Comparison of ENCODE assay signal across 16 mouse cellular contexts in the genomic region with DNA sequence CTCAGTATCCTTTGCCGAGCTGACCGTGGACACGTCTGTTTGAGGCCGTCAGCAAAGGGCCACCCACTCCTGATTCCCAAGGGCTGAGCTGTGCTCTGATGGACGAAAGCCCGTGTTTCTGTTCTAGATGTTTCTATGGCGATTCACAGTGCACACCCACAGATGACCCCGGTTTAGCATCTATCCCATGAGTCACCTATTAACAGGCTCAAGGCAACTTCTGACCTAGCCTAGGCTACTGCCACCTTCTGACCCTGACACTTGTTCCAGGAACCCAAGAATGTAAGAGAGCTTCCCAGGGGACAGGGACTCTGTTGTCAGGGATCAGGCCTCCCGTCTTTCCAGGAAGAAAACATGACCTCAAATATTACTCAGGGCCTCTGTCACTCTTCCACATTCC. TPM values are rescaled to one million over a fixed set of nuclear protein-coding genes. Genes with fewer than 3 reads are reported as not detected.
DNase-seq lines count a peak whose midpoint lies in the region; ATAC-seq and TF ChIP-seq lines count a peak whose summit lies in the region.
"Had no signal": no experiment of that assay in that cellular context is flagged by ENCODE, and none has a peak within 500 bp of the region (broad histone marks: within the 10 kb centered on the region; RNA-seq: fewer than 3 reads in every experiment).

No protein-coding gene starts in this region.

- no peak overlapping the region for H3K9ac ChIP-seq in kidney, embryonic 15.5 days
- H3K9ac ChIP-seq in midbrain, embryonic 16.5 days (ENCODE audit: low read depth, low read length): no peak overlapping the region
- H3K9ac ChIP-seq: embryonic facial prominence, embryonic 15.5 days; forebrain, embryonic 13.5 days; limb, embryonic 15.5 days; lung, embryonic 15.5 days had no signal

- H3K4me2 ChIP-seq in kidney, embryonic 15.5 days: no peak overlapping the region
- no peak overlapping the region for H3K4me2 ChIP-seq in midbrain, embryonic 16.5 days (ENCODE audit: low read length)
- H3K4me2 ChIP-seq: embryonic facial prominence, embryonic 15.5 days; forebrain, embryonic 13.5 days; limb, embryonic 15.5 days; lung, embryonic 15.5 days had no signal

- H3K4me3 ChIP-seq in kidney, adult 2 months (ENCODE audit: insufficient read depth, low read depth, low read length): no peak overlapping the region
- H3K4me3 ChIP-seq in kidney, embryonic 15.5 days (replicated peaks): no peak overlapping the region
- no peak overlapping the region for H3K4me3 ChIP-seq in midbrain, embryonic 16.5 days (ENCODE audit: low read depth, low read length)
- H3K4me3 ChIP-seq: embryonic facial prominence, embryonic 15.5 days; forebrain, embryonic 13.5 days; layer of hippocampus, adult 2 months; limb, embryonic 15.5 days; lung, embryonic 15.5 days; myocyte had no signal

- H3K9me3 ChIP-seq in kidney, embryonic 15.5 days (replicated peaks): no peaks in the 10 kb centered on the region
- H3K9me3 ChIP-seq in midbrain, embryonic 16.5 days (replicated peaks; ENCODE audit: control insufficient read depth, low read length, poor library complexity, severe bottlenecking): no peaks in the 10 kb centered on the region
- H3K9me3 ChIP-seq: embryonic facial prominence, embryonic 15.5 days; forebrain, embryonic 13.5 days; limb, embryonic 15.5 days; lung, embryonic 15.5 days had no signal

- H3K27ac ChIP-seq in kidney, adult 2 months (ENCODE audit: insufficient read depth, low read depth, low read length): peak overlapping the region; percentile 24; the same call in 1 of the 2 replicates
- H3K27ac ChIP-seq in kidney, embryonic 15.5 days: no peak overlapping the region
- no peak overlapping the region for H3K27ac ChIP-seq in midbrain, embryonic 16.5 days (ENCODE audit: low read length)
- H3K27ac ChIP-seq: embryonic facial prominence, embryonic 15.5 days; forebrain, embryonic 13.5 days; layer of hippocampus, adult 2 months; lung, embryonic 15.5 days had no signal

- TF ChIP-seq POLR2A in kidney, adult 2 months (IDR thresholded peaks at IDR 0.05; ENCODE audit: low read depth, low read length): no peak

- H3K27me3 ChIP-seq in kidney, adult 2 months (replicated peaks; ENCODE audit: control insufficient read depth, insufficient read depth, low read length): no peaks in the 10 kb centered on the region
- 0 out of 2 replicates have a peak, but pooled peaks cover 4% of the 10 kb centered on the region for H3K27me3 ChIP-seq in kidney, embryonic 15.5 days
- no peaks in the 10 kb centered on the region for H3K27me3 ChIP-seq in midbrain, embryonic 16.5 days (ENCODE audit: control insufficient read depth, insufficient read depth, low read depth, low read length)
- H3K27me3 ChIP-seq: embryonic facial prominence, embryonic 15.5 days; limb, embryonic 15.5 days; lung, embryonic 15.5 days had no signal

- no peaks in the 10 kb centered on the region for H3K36me3 ChIP-seq in kidney, adult 2 months (ENCODE audit: control insufficient read depth, insufficient read depth, low read length)
- H3K36me3 ChIP-seq in kidney, embryonic 15.5 days: no peaks in the 10 kb centered on the region
- H3K36me3 ChIP-seq in midbrain, embryonic 16.5 days (ENCODE audit: control insufficient read depth, insufficient read depth, low read length): no peaks in the 10 kb centered on the region
- H3K36me3 ChIP-seq: embryonic facial prominence, embryonic 15.5 days; limb, embryonic 15.5 days; lung, embryonic 15.5 days had no signal

- no peak for TF ChIP-seq CTCF in kidney, adult 2 months (conservative IDR thresholded peaks at IDR 0.05; ENCODE audit: insufficient read depth, insufficient read length, low read depth, low read length)

- peak; percentile 89 for DNase-seq in kidney, adult 2 months
- DNase-seq in Muller cell, postnatal 12 days (ENCODE audit: inconsistent ontology term): peak; percentile 82
- peak; percentile 25 to 28 for DNase-seq in adrenal gland, postnatal 36 days
- DNase-seq in heart, postnatal 4 days: peak; percentile 43
- DNase-seq in left cerebral cortex, adult 11 months (ENCODE audit: low spot score): no peak
- DNase-seq: cerebellum, adult 11 months had no signal

- 30% methylated on average over 9 of the region's 9 CpGs for WGBS in kidney, adult 2 months
- WGBS in kidney, embryonic 15.5 days: 42% methylated on average over 9 of the region's 9 CpGs
- WGBS in midbrain, embryonic 16.5 days: 79% methylated on average over 9 of the region's 9 CpGs

- ATAC-seq in kidney, embryonic 15.5 days (replicated peaks; ENCODE audit: low FRiP score): no peak
- ATAC-seq in megakaryocyte progenitor cell, adult 5-6 weeks (replicated peaks; ENCODE audit: poor library complexity): no peak
- no peak for ATAC-seq in midbrain, embryonic 16.5 days
- ATAC-seq: forebrain, embryonic 13.5 days had no signal

- peaks cover 18% of the 10 kb centered on the region for H3K4me1 ChIP-seq in kidney, adult 2 months (ENCODE audit: control insufficient read depth, insufficient read depth, low read length)
- peaks cover 32% of the 10 kb centered on the region for H3K4me1 ChIP-seq in kidney, embryonic 15.5 days
- H3K4me1 ChIP-seq in midbrain, embryonic 16.5 days (ENCODE audit: control insufficient read depth, insufficient read depth, low read length): peaks cover 9% of the 10 kb centered on the region

RNA-seq across cellular contexts. Expression of a gene that starts 10.5 kb away (rescaled TPM):
- 0.86 and 0.99 TPM in 2 replicates for polyA plus RNA-seq in kidney, adult 2 months (2012; rRNA removed)
- 0.38 TPM in 1 of 2 replicates, not detected in the other for polyA plus RNA-seq in kidney, embryonic 15.5 days (2015; fragmentation: Nextera tagmentation; extraction: Ambion mirVana)
- total RNA-seq in adrenal gland, postnatal 36 days (2021): not detected
- not detected for total RNA-seq in heart, postnatal 4 days (2021)
- total RNA-seq in megakaryocyte progenitor cell, adult 5-6 weeks (2015): not detected in 2 replicates
- not detected in 2 replicates for total RNA-seq in megakaryocyte progenitor cell, adult 5-6 weeks (2017)
- polyA plus RNA-seq in midbrain, embryonic 16.5 days (2015; fragmentation: Nextera tagmentation; extraction: Ambion mirVana): 0.25 TPM in 1 of 2 replicates, not detected in the other
- total RNA-seq: gastrocnemius, adult 8-10 months had no signal
- polyA plus RNA-seq: forebrain, embryonic 13.5 days; lung, embryonic 15.5 days; myocyte had no signal

RNA-seq across cellular contexts. Expression of a gene that starts 29.4 kb away (rescaled TPM):
- 45.0 and 61.3 TPM in 2 replicates for polyA plus RNA-seq in kidney, adult 2 months (2012; rRNA removed)
- polyA plus RNA-seq in kidney, embryonic 15.5 days (2015; fragmentation: Nextera tagmentation; extraction: Ambion mirVana): 335 and 336 TPM in 2 replicates
- 100 to 1,000 TPM; 158 to 159 TPM for total RNA-seq in adrenal gland, postnatal 36 days (2021)
- 100 to 1,000 TPM; 160 to 162 TPM for total RNA-seq in heart, postnatal 4 days (2021)
- 77.1 and 82.0 TPM in 2 replicates for total RNA-seq in megakaryocyte progenitor cell, adult 5-6 weeks (2015)
- 286 and 323 TPM in 2 replicates for total RNA-seq in megakaryocyte progenitor cell, adult 5-6 weeks (2017)
- polyA plus RNA-seq in midbrain, embryonic 16.5 days (2015; fragmentation: Nextera tagmentation; extraction: Ambion mirVana): 194 and 198 TPM in 2 replicates

RNA-seq across cellular contexts. Expression of a gene that starts 51.1 kb away (rescaled TPM):
- 140 and 154 TPM in 2 replicates for polyA plus RNA-seq in kidney, adult 2 months (2012; rRNA removed)
- polyA plus RNA-seq in kidney, embryonic 15.5 days (2015; fragmentation: Nextera tagmentation; extraction: Ambion mirVana): 3.1 and 3.2 TPM in 2 replicates
- total RNA-seq in adrenal gland, postnatal 36 days (2021): 1 to 10 TPM; 2.3 to 6.1 TPM
- total RNA-seq in heart, postnatal 4 days (2021): 1 to 10 TPM in 1 of 2 experiments, under 1 TPM in 1; 0.45 to 1.1 TPM
- not detected in 2 replicates for total RNA-seq in megakaryocyte progenitor cell, adult 5-6 weeks (2015)
- 0.14 TPM in 1 of 2 replicates, not detected in the other for total RNA-seq in megakaryocyte progenitor cell, adult 5-6 weeks (2017)
- polyA plus RNA-seq in midbrain, embryonic 16.5 days (2015; fragmentation: Nextera tagmentation; extraction: Ambion mirVana): 4.9 and 8.9 TPM in 2 replicates
